Mouse (Mus musculus) layer of hippocampus, postnatal 25 days (tissue): ENCODE data around the gene Ice1. TPM values are rescaled to one million over a fixed set of nuclear protein-coding genes. Genes with fewer than 3 reads are reported as not detected.

Experiments
- DNase-seq, 2 experiments: peaks; one replicate each; pipeline ENCODE4 v3.0.0; 2022; ENCODE audit warnings: mixed read lengths in 2 of 2, low spot score in 1 of 2; ENCODE audit errors: extremely low spot score in 1 of 2
- total RNA-seq, 2 experiments: library from RNA; stranded (reverse); gene quantifications; 2 replicates each; pipeline ENCODE4 v1.2.3; 2021

Ice1 gene
- total RNA-seq, 2 experiments from 2014 or later, result 55.5 to 62.6 TPM

DNA sequence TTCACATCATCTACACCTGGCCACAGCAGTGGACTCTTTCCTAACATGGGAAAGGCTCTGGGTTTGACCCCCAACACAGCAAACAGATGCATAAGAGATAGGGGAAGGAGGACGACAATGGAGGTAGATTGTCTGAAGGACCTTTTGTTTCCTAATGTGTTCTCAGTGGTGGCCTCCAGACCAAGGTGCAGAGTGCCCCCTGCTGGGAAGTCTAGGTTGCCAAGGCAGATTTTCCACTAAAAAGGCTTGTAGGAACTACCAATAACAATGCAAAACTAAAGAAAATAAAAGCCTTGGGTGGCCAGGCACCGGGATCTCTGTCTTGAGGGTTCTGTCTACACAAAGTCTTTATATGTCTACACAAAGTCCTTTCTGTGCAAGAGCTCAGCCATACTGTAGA is 54.9 kb downstream of the Ice1 start:
- DNase-seq, result peak; percentile 37 to 76

GRCm38 (mm10) chr13:70581509-70581908 is 55.9 kb downstream of the Ice1 start:
- DNase-seq, result no peak

DNA sequence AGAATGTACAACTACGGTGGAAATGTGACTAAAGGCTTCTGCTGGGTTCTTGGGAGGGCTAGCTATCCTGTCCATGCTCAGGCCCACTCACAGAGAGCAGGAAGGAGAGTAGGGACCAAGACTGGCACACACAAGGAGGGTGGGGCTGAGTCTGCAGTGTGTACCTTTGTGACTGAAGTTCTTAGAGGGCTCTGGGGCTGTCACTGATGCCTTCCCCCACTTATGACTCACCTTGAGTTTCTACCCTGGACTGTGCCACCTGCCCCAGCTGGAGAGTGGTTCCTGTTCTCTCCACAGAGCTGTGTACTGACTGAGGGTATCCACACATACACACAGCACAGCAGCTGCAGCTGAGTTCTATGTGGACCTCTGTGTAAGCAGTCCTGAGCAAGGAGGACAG is 63.2 kb downstream of the Ice1 start:
- no peak for DNase-seq

DNA sequence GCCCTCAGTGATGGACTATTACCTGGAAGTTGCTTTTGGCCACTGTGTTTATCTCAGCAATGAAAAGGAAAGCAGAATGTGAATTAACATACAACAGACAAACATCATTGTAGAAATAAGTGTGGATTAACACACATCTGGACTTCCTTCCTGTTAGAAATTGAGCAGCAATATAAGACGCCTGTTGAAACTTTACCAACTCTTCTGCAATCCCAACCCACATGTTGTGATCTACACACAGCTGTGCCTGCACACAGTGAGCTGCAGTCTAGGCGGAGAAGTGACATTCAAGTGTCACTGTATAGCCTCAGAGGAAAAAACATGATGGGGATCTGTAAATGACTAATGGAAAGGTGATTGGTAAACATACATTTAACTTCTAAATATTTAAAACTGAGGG is 69.5 kb downstream of the Ice1 start:
- DNase-seq, result no peak

DNA sequence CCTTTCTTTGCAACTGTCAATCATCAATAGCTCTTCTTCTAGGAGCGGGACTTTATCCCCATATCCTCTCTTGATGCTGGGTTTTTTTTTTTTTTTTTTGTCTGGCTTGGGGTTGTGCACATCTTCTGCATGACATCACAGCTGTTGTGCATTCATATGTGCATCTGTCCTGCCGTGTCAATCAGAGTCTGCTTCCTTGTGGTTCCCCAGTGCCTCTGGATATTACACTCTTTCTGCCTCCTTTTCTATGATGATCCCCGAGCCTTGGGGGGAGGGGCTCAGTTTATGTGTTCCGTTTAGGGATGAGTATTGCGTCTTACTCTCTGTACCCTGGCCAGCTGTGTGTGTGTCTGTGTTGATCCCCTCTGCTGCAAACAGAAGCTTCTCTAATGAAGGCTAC is 84.0 kb downstream of the Ice1 start:
- DNase-seq, result no peak

DNA sequence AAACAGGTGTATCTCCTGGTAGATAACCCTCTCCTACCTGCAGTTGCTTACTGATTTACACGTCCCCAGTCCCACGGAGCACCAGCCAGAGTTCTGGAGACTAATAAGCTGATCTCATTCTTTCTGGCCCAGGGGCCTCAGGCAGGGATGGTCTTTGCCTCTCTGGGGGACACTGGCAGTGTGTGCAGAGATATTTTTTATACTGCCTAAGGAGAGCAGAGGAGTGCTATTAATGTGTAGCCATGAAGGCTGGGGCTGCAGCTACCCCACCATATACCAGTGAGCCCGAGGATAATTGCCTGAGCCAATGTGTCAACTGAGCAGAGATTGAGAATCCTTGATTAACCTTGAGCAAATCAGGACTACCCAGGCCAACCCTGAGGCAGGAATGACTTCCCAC is 90.0 kb downstream of the Ice1 start:
- no peak for DNase-seq

DNA sequence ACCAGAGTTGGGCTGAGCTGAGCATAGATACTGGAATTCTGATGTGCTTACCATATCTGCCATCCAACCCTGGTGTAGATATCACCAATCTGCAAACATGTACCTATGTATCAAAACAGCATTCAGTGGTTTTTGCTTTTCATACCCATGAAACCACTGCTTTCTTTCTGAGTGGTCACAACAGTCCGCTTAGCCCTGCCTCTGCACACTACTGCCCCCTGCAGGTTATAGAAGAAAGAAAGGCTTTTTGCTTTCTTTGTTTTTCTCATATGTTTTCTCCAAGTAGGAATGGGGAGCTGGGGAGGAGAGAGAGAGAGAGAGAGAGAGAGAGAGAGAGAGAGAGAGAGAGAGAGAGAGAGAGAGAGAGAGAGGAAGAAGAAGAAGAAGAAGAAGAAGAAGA is 92.2 kb downstream of the Ice1 start:
- DNase-seq, result no peak

GRCm38 (mm10) chr13:70539842-70540241 is 97.6 kb downstream of the Ice1 start:
- DNase-seq, result no peak

- DNase-seq, result no peak
Measured at GRCm38 (mm10) chr13:70533412-70533811, 104.0 kb downstream of the Ice1 start.

DNA sequence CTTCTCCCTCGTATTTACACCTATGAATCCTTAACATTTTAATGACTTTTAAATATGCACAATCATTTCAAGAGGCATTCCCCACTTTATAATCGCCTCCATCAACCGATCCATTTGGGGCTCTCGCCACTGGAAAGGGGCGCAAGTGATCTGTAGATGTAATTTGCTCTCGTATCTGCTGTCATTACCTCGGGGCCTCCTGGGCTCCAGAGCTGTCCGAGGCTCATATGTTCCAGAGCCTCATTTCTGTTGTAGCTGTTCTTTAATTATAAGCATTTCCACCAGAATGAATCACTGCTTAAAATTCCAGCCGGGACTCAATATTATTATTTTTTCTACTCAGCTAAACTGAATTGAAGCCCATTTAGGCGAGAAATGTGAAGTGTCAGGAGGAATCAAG is 104.7 kb downstream of the Ice1 start:
- DNase-seq, result no peak

DNA sequence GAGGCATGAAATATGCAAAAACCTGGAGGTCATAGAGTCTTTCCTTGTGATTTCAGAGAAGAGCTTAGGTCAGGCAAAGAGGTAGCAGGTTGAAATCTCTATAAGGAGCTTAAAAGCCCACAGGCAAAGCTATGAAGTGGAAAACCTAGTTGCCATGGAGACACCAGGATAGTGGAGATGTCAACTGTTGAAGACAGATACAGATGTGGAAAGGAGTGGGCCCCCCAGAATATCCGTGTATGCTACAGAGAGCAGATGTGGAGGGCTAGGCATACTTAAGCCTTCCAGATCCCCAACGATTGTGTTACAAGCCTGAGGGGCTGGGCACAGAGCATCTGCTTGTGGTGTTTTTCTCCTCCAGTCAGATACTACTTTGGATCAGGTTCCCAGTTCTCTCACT is 119.8 kb downstream of the Ice1 start:
- DNase-seq, result no peak

DNA sequence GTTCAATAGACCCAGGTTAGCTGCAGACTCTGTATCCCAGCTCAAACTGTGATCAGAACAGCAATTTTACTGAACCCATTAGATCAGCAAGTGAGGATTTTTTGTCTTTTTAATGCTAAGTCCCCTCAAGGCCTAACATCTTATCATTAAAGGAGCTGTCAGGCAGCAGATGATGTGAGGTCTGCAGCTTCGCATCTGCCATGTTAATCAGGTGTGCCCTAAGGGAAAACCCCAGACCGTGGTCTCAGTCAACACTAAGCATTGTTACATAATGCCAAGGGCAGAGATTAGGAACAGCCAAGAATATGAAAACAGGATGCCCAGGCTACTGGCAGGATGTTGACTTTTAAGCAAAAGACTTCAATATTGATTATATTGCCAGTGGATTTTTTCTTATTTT is 122.4 kb downstream of the Ice1 start:
- no peak for DNase-seq

- DNase-seq, result no peak
Measured at GRCm38 (mm10) chr13:70510199-70510598, 127.2 kb downstream of the Ice1 start.

DNA sequence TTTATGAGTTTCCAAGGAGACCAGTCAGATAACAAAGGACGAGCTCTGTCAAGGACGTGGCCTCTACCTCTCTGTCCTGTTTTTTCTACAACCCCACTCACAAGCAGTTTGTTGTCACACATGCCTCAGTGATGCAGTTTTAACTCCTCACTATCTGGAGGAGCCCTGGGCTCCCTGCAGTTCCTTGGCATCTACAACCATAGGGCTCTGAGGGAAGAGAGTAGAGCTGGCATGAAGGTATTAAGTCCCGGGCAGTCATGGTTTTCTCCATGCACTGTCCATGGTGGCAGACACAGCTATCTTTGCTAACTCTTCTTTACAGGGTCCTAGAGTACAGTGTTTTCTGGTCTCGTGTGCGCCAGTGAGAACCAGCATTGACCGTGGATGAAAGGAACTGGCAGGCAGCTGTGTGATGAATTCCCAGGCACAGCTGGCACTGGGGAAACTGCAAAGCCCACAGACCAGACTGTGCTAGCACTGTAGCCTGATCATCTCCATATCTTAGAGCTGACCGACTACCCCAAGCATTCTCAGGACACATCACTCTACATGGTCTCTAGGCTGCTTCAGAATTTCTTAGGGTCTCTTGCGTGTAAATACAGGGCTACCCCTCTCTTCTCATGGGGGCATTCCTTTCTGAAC is 127.9 kb downstream of the Ice1 start:
- no peak for DNase-seq

DNA sequence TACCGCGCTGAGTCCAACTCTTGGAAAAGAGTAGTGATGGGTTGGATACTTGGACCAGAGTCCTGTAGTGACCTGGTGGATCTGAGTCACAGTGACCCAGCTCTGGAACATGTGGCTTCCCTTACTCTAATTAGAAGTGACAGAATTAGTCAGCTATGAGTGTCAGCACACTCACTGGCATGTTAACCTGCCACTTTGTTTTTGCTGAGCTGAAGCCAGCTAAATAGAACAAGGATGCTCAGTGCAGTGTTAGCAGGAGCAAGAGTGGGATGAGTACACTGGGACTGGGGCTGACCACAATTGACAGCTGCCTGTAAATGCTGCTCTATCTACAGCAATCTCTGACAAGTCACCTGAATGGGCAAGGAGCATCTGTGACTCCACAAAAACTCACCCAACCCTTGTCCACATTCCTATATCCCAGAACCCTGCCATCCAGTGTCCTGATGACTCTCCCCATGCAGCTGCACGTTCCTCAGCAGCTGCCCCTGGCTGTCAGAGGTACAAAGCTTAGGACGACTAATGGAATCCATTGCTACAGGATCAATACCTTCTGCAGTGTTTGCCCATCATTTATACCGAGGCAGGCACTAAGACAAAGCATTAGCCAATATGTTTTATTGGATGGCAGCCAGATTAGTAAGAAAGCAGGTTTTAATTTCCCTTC is 128.6 kb downstream of the Ice1 start:
- no peak for DNase-seq

Other genes starting within 250 kb of the Ice1 start
- gene Adamts16, start 204.2 kb upstream of the Ice1 start, total RNA-seq, result 1 to 10 TPM; 1.5 to 2.5 TPM